Mouse (Mus musculus): ENCODE data around the gene Gm45234.

- TF ChIP-seq GATA1 (IDR thresholded peaks at IDR 0.05; ENCODE audit: low read length) (no peak), TAL1 (IDR thresholded peaks at IDR 0.05; ENCODE audit: low read length) (no peak)
Observed at GRCm38 (mm10) chr6:124790121-124790520, 34.3 kb upstream of the Gm45234 start.

All from erythroblast, embryonic 14.5 days (primary cell).